Mouse (Mus musculus) hindbrain, embryonic 10.5 days (tissue): Measurements from ENCODE around the gene Necab2. TPM values are rescaled to one million over a fixed set of nuclear protein-coding genes. Genes with fewer than 3 reads are reported as not detected.
A peak's percentile ranks its signal among the peaks of the same experiment; 100 is the strongest.

Experiments used
- DNase-seq: peaks from one replicate; pipeline ENCODE4 v3.0.0-alpha.2; 2017; ENCODE audit warnings: low spot score
- H3K27ac ChIP-seq: fragments of 300-500 bp; sonication (generic); 2 replicates; pipeline ENCODE4 v1.5.1; 2016; ENCODE audit warnings: mild to moderate bottlenecking, moderate library complexity
- H3K27me3 ChIP-seq: fragments of 300-500 bp; sonication (generic); 2 replicates; pipeline ENCODE4 v1.6.1; 2016; ENCODE audit warnings: mild to moderate bottlenecking; ENCODE audit not compliant: poor library complexity, insufficient read depth, severe bottlenecking
- H3K36me3 ChIP-seq: fragments of 300-500 bp; sonication (generic); 2 replicates; pipeline ENCODE4 v1.6.1; 2016; ENCODE audit warnings: mild to moderate bottlenecking, moderate library complexity
- H3K4me1 ChIP-seq: fragments of 300-500 bp; sonication (generic); replicated peaks from 2 replicates; pipeline ENCODE4 v1.6.1; 2016; ENCODE audit warnings: mild to moderate bottlenecking
- H3K4me3 ChIP-seq: fragments of 300-500 bp; sonication (generic); 2 replicates; pipeline ENCODE4 v1.5.1; 2016; ENCODE audit warnings: mild to moderate bottlenecking, moderate library complexity
- H3K9me3 ChIP-seq: fragments of 300-500 bp; sonication (generic); 2 replicates; pipeline ENCODE4 v1.6.1; 2016; ENCODE audit warnings: mild to moderate bottlenecking, moderate library complexity
- WGBS: fragments of 180-500 bp; shearing (Covaris S2); methylation state at CpG from one replicate; pipeline ENCODE4 v1.1.7; 2016; 5-methylcytosine and 5-hydroxymethylcytosine counted together
- polyA plus RNA-seq: library from polyadenylated mRNA; unstranded; fragments of >200 nt; fragmentation: Nextera tagmentation; extraction: Ambion mirVana; gene quantifications from 2 replicates; pipeline ENCODE4 v1.2.1, GENCODE M21; 2016

Necab2 gene
- polyA plus RNA-seq: 9.0 and 14.0 TPM in 2 replicates

GRCm38 (mm10) chr8:119446211-119446989 is at the start of gene Necab2:
TSS of gene Necab2 (plus strand) at chr8:119446719.
- WGBS: 3% methylated on average over 52 of the region's 52 CpGs
- H3K27ac ChIP-seq: peak within 1 kb of the TSS; percentile 92

GRCm38 (mm10) chr8:119398558-119398957 is 48.0 kb upstream of the Necab2 start:
- no peaks in the 10 kb centered on the region for H3K27me3 ChIP-seq
- H3K9me3 ChIP-seq: no peaks in the 10 kb centered on the region
- H3K27ac ChIP-seq: no peak overlapping the region
- peaks cover 15% of the 10 kb centered on the region; the same call in 1 of the 2 replicates for H3K36me3 ChIP-seq
- 82% methylated on average over 9 of the region's 9 CpGs for WGBS
- no peak for DNase-seq
- no peak overlapping the region for H3K4me3 ChIP-seq
- H3K4me1 ChIP-seq: peaks cover 32% of the 10 kb centered on the region

More at GRCm38 (mm10) chr8:119446211-119446989, at the start of gene Necab2:
- Histone ChIP-seq H3K9me3 (no peaks in the 10 kb centered on the region), H3K4me3 (peak within 1 kb of the TSS; percentile 75), H3K36me3 (no peaks in the 10 kb centered on the region), H3K27me3 (peaks cover 73% of the 10 kb centered on the region), H3K4me1 (peaks cover 34% of the 10 kb centered on the region)
- peak; percentile 90 for DNase-seq

DNA sequence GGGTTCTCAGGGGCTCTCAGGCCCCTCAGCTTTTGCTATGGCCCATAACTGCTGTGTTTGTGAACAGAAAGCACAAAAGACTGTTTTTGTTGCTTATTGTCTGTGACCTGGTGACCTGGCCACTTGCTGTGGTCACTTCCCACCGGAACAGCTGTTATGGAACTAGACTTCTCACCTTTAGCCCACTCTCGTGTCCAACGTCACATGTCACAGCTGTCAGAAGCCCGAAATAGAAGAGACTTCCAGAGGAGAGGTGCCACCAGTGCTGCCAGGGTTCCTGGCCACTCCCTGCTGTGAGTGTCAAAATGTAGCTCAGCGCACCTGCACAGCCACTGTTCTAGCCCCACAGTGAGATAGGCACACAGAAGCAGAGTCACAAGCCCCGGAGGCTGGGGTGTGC is 47.3 kb upstream of the Necab2 start:
- H3K27me3 ChIP-seq: no peaks in the 10 kb centered on the region
- 72% methylated on average over 6 of the region's 6 CpGs for WGBS
- H3K4me3 ChIP-seq: no peak overlapping the region
- H3K9me3 ChIP-seq: no peaks in the 10 kb centered on the region
- H3K27ac ChIP-seq: no peak overlapping the region
- peaks cover 20% of the 10 kb centered on the region; the same call in 1 of the 2 replicates for H3K36me3 ChIP-seq
- H3K4me1 ChIP-seq: peaks cover 28% of the 10 kb centered on the region
- no peak for DNase-seq

DNA sequence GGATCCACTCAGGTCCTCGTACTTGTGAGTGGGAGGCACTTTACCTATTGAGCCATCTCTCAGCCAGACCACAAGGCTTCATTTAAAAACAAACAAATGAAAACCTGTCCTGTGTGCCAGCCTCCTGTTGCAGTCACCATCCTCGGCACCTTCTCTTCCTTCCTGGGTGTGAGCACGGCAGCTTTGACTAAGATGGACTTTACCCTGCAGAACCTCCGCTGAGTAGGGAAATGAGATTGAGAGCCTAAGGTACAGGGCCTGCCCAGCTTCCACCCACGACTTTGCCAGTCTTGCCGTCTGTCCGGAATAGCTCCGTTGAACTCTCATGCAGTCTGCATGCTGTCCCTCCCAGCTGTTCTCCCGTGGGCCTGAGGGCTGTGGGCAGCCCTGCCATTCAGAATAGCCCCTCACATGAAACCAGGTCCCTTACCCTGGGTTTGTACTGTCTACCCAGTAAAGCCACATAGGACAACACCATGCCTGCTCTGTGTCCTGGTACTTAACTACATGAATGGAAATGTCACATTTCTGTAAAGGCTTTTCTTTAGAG is 46.3 kb upstream of the Necab2 start:
- H3K36me3 ChIP-seq: peaks cover 28% of the 10 kb centered on the region
- H3K4me1 ChIP-seq: peaks cover 21% of the 10 kb centered on the region
- WGBS: 86% methylated on average over 9 of the region's 9 CpGs
- H3K9me3 ChIP-seq: no peaks in the 10 kb centered on the region
- H3K4me3 ChIP-seq: no peak overlapping the region
- H3K27me3 ChIP-seq: no peaks in the 10 kb centered on the region
- no peak for DNase-seq
- H3K27ac ChIP-seq: no peak overlapping the region

GRCm38 (mm10) chr8:119400904-119401303 is 45.6 kb upstream of the Necab2 start:
- Histone ChIP-seq H3K36me3 (peaks cover 31% of the 10 kb centered on the region), H3K4me3 (no peak overlapping the region), H3K4me1 (peaks cover 14% of the 10 kb centered on the region), H3K9me3 (no peaks in the 10 kb centered on the region), H3K27ac (no peak overlapping the region), H3K27me3 (no peaks in the 10 kb centered on the region)
- 83% methylated on average over 3 of the region's 3 CpGs for WGBS
- no peak for DNase-seq

DNA sequence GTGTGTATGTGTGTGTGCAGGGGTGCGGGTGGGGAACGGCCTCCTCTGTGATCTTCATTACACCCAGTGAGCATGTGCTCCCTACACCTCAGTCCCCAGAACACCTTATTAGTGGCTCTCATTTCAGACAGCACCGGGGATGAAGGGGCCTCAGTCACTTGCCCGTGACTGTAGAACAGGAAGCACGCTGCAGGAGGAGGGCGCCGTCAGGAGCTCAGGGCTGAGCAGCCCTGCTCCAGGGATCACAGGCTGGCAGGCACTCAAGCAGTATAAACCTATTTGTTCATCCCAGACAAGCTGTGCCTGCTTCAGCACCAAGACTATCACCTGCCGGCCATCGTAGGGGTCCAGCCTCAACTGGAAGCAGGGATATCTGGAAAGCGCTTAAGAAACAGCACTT is 42.6 kb upstream of the Necab2 start:
- WGBS: 82% methylated on average over 10 of the region's 10 CpGs
- no peak overlapping the region for H3K4me3 ChIP-seq
- DNase-seq: no peak
- H3K9me3 ChIP-seq: no peaks in the 10 kb centered on the region
- no peaks in the 10 kb centered on the region for H3K27me3 ChIP-seq
- H3K36me3 ChIP-seq: peaks cover 50% of the 10 kb centered on the region
- peaks cover 5% of the 10 kb centered on the region; the same call in 1 of the 2 replicates for H3K4me1 ChIP-seq
- H3K27ac ChIP-seq: no peak overlapping the region

- 93% methylated on average over 5 of the region's 5 CpGs for WGBS
These were observed 41.9 kb upstream of the Necab2 start for GRCm38 (mm10) chr8:119404648-119405047.

GRCm38 (mm10) chr8:119408311-119408710 is 38.2 kb upstream of the Necab2 start:
- no peak for DNase-seq
- H3K36me3 ChIP-seq: peaks cover 62% of the 10 kb centered on the region
- no peak overlapping the region for H3K27ac ChIP-seq
- H3K9me3 ChIP-seq: no peaks in the 10 kb centered on the region
- no peak overlapping the region for H3K4me3 ChIP-seq
- WGBS: 90% methylated on average over 8 of the region's 8 CpGs
- H3K4me1 ChIP-seq: peaks cover 6% of the 10 kb centered on the region; the same call in 1 of the 2 replicates
- H3K27me3 ChIP-seq: peaks cover 2% of the 10 kb centered on the region; the same call in 1 of the 2 replicates

More at GRCm38 (mm10) chr8:119404648-119405047, 41.9 kb upstream of the Necab2 start:
- Histone ChIP-seq H3K27ac (no peak overlapping the region), H3K36me3 (peaks cover 57% of the 10 kb centered on the region), H3K4me1 (no peaks in the 10 kb centered on the region), H3K27me3 (no peaks in the 10 kb centered on the region), H3K9me3 (no peaks in the 10 kb centered on the region), H3K4me3 (no peak overlapping the region)
- DNase-seq: no peak

GRCm38 (mm10) chr8:119412037-119412734 is 34.3 kb upstream of the Necab2 start:
- no peak for DNase-seq
- peaks cover 44% of the 10 kb centered on the region for H3K36me3 ChIP-seq
- no peak overlapping the region for H3K4me3 ChIP-seq
- H3K9me3 ChIP-seq: no peaks in the 10 kb centered on the region
- no peak overlapping the region for H3K27ac ChIP-seq
- peaks cover 31% of the 10 kb centered on the region for H3K27me3 ChIP-seq
- 61% methylated on average over 10 of the region's 10 CpGs for WGBS
- H3K4me1 ChIP-seq: peaks cover 15% of the 10 kb centered on the region; the same call in 1 of the 2 replicates

GRCm38 (mm10) chr8:119412735-119413498 is 33.6 kb upstream of the Necab2 start:
- H3K27ac ChIP-seq: peak overlapping the region; percentile 62; the same call in 1 of the 2 replicates
- peaks cover 37% of the 10 kb centered on the region for H3K36me3 ChIP-seq
- peak overlapping the region; percentile 35 for H3K4me3 ChIP-seq
- peaks cover 15% of the 10 kb centered on the region; the same call in 1 of the 2 replicates for H3K4me1 ChIP-seq
- DNase-seq: peak; percentile 84
- H3K27me3 ChIP-seq: peaks cover 37% of the 10 kb centered on the region
- no peaks in the 10 kb centered on the region for H3K9me3 ChIP-seq
- 15% methylated on average over 18 of the region's 18 CpGs for WGBS

- H3K4me1 ChIP-seq: peaks cover 15% of the 10 kb centered on the region; the same call in 1 of the 2 replicates
- WGBS: 84% methylated on average over 10 of the region's 10 CpGs
- H3K27me3 ChIP-seq: peaks cover 37% of the 10 kb centered on the region
- H3K27ac ChIP-seq: no peak overlapping the region
- H3K4me3 ChIP-seq: no peak overlapping the region
- peaks cover 30% of the 10 kb centered on the region for H3K36me3 ChIP-seq
- H3K9me3 ChIP-seq: no peaks in the 10 kb centered on the region
- no peak for DNase-seq
These were observed 32.9 kb upstream of the Necab2 start for GRCm38 (mm10) chr8:119413605-119414004.

GRCm38 (mm10) chr8:119420318-119420717 is 26.2 kb upstream of the Necab2 start:
- no peak overlapping the region for H3K4me3 ChIP-seq
- H3K27ac ChIP-seq: no peak overlapping the region
- peaks cover 52% of the 10 kb centered on the region for H3K4me1 ChIP-seq
- WGBS: 74% methylated on average over 7 of the region's 7 CpGs
- peaks cover 18% of the 10 kb centered on the region; the same call in 1 of the 2 replicates for H3K27me3 ChIP-seq
- no peaks in the 10 kb centered on the region for H3K9me3 ChIP-seq
- DNase-seq: no peak
- H3K36me3 ChIP-seq: no peaks in the 10 kb centered on the region
